Mouse (Mus musculus) erythroblast, embryonic 14.5 days (primary cell): ENCODE measurements around the gene 1500009C09Rik.

Experiments used
- GATA1 ChIP-seq: IDR thresholded peaks from 2 replicates; pipeline ENCODE4 v1.6.1; 2012; ENCODE audit warnings: low read length, inconsistent platforms, mixed read lengths
- TAL1 ChIP-seq: IDR thresholded peaks from 3 replicates; pipeline ENCODE4 v1.6.1; 2012; ENCODE audit warnings: low read length, inconsistent platforms, mixed read lengths

DNA sequence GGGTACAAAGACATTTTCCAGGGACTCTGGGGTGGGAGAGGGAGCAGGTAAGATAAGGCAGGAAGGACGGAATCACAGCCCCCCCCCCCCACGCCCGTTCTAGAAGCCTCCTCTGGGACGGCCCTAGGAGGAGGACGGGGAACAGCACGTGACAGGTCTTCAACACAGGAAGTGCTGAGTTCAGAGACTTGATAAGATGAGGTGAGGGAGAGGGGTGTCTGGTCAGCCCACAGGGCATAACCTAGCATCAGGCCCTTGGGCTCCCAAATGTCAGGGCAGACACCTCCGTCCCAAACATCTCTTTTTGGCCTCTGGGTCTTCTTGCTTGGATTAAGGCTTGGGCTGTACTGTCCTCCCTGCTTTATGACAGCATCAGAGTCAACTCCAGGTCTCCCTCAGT, 28.9 kb upstream of the 1500009C09Rik start:
- TF ChIP-seq TAL1 = no peak
- TF ChIP-seq GATA1 = no peak
